ENCODE assay signal across 11 mouse cellular contexts in the genomic region with DNA sequence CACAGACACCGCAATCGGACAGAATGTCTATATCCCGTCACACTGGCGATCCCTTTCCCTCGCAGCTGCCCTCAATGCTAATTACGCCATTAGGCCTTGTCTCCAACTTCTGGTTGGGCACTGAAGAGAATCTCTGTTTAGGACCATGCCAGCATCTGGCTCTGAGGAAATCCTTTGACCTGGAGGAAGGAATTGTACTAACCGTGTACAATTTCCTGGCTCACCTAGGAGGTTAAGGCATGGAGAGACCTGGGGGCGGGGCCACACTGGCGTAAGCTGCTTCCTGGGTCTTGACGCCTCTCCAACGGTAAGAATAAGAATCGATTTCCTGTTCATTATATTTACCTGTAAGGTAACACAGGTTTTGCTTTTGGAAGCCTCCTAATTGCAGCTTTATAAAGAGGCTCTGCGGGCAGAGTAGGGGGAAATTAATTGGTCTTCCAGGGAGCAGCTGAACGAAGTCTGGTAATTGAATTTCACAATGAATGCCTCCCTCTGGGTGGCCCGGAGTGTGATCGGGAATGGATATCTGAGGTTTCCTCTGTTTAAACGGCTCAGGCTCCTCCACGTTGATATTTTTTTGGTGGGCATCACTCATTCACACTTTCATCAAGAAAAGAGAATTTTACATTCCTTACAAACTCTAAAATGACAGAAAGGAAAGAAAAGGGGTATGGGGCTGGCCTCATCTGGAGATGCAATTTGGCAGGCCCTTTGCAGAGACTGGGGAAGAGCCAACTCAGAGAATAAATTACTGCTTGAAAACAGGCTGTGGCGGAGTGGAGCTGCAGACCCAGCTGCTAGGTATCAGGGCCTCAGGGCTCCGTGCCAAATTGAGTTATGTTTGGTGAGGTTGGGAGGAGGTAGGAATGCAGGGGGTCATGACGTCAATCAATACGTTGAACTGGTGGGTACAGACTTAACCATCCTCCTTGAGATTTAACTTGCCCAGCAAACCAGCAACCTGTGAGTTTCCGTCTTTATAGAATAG. TPM values are rescaled to one million over a fixed set of nuclear protein-coding genes. Genes with fewer than 3 reads are reported as not detected.
A peak's percentile ranks its signal among the peaks of the same experiment; 100 is the strongest.
DNase-seq lines count a peak whose midpoint lies in the region; ATAC-seq lines count a peak whose summit lies in the region.
"Had no signal": no experiment of that assay in that cellular context is flagged by ENCODE, and none has a peak within 500 bp of the region (broad histone marks: within the 10 kb centered on the region; RNA-seq: fewer than 3 reads in every experiment).

No protein-coding gene starts in this region.

- no peak overlapping the region for H3K9ac ChIP-seq in hindbrain, embryonic 15.5 days
- no peak overlapping the region for H3K9ac ChIP-seq in stomach, embryonic 16.5 days (ENCODE audit: low read length)

- peak; percentile 84 for ATAC-seq in hindbrain, embryonic 15.5 days (ENCODE audit: low FRiP score, low read depth)
- ATAC-seq in stomach, embryonic 16.5 days (ENCODE audit: insufficient read depth, low FRiP score): peak; percentile 62; the same call in 1 of the 2 replicates

- peak; percentile 22 for DNase-seq in heart, postnatal 4 days
- no peak for DNase-seq in heart, postnatal 36 days
- peak; percentile 38 for DNase-seq in right cerebral cortex, postnatal 14 days
- no peak for DNase-seq in right cerebral cortex, postnatal 36 days (ENCODE audit: low spot score in 2 of 2)
- no peak for DNase-seq in heart, postnatal 10 days
- no peak for DNase-seq in cerebellum, postnatal 36 days
- DNase-seq: thymus, postnatal 25 days had no signal

- 34% methylated on average over 23 of the region's 23 CpGs for WGBS in hindbrain, embryonic 15.5 days
- 53% methylated on average over 23 of the region's 23 CpGs for WGBS in stomach, embryonic 16.5 days

- H3K9me3 ChIP-seq in hindbrain, embryonic 15.5 days: no peaks in the 10 kb centered on the region
- H3K9me3 ChIP-seq in stomach, embryonic 16.5 days (replicated peaks; ENCODE audit: control insufficient read depth, low read length): no peaks in the 10 kb centered on the region

- peak overlapping the region; percentile 26 for H3K4me2 ChIP-seq in hindbrain, embryonic 15.5 days
- peak overlapping the region; percentile 5; the same call in 1 of the 2 replicates for H3K4me2 ChIP-seq in stomach, embryonic 16.5 days (ENCODE audit: low read depth, low read length)

- H3K4me3 ChIP-seq in hindbrain, embryonic 15.5 days: no peak overlapping the region
- no peak overlapping the region for H3K4me3 ChIP-seq in stomach, embryonic 16.5 days (replicated peaks; ENCODE audit: low read length)
- H3K4me3 ChIP-seq: erythroblast, embryonic 14.5 days had no signal

- H3K36me3 ChIP-seq in hindbrain, embryonic 15.5 days: no peaks in the 10 kb centered on the region
- H3K36me3 ChIP-seq in stomach, embryonic 16.5 days (ENCODE audit: control insufficient read depth, insufficient read depth, low read length): no peaks in the 10 kb centered on the region

- intact Hi-C loops in heart, postnatal 36 days (cut with DNase I): no loop called here
- intact Hi-C loops in heart, postnatal 10 days (cut with DNase I): no loop called here

- H3K27me3 ChIP-seq in hindbrain, embryonic 15.5 days: no peaks in the 10 kb centered on the region
- no peaks in the 10 kb centered on the region for H3K27me3 ChIP-seq in stomach, embryonic 16.5 days (ENCODE audit: control insufficient read depth, insufficient read depth, low read length)

- peak overlapping the region; percentile 72 for H3K27ac ChIP-seq in hindbrain, embryonic 15.5 days (replicated peaks)
- 0 out of 2 replicates have a peak overlapping the region, but pooled peaks have one; percentile 6 for H3K27ac ChIP-seq in stomach, embryonic 16.5 days (ENCODE audit: low read length)

- peaks cover 17% of the 10 kb centered on the region for H3K4me1 ChIP-seq in hindbrain, embryonic 15.5 days (replicated peaks)
- peaks cover 5% of the 10 kb centered on the region for H3K4me1 ChIP-seq in stomach, embryonic 16.5 days (ENCODE audit: control insufficient read depth, insufficient read depth, low read length)

RNA-seq across cellular contexts. Expression of a gene that starts 20.5 kb away (rescaled TPM):
- not detected for total RNA-seq in heart, postnatal 4 days (2021)
- total RNA-seq in heart, postnatal 36 days (2021): not detected
- not detected in 2 replicates for polyA plus RNA-seq in hindbrain, embryonic 15.5 days (2015; fragmentation: Nextera tagmentation; extraction: Ambion mirVana)
- polyA plus RNA-seq in stomach, embryonic 16.5 days (2015; fragmentation: Nextera tagmentation; extraction: Ambion mirVana): not detected in 2 replicates
- not detected for total RNA-seq in heart, postnatal 10 days (2021)
- total RNA-seq: liver, adult 2 months had no signal
- polyA plus RNA-seq: erythroblast, embryonic 14.5 days; liver, adult 2 months had no signal

RNA-seq across cellular contexts. Expression of a gene that starts 41.6 kb away (rescaled TPM):
- 100 to 1,000 TPM; 212 to 222 TPM for total RNA-seq in heart, postnatal 4 days (2021)
- 100 to 1,000 TPM in 1 of 2 experiments, 10 to 100 TPM in 1; 99.3 to 104 TPM for total RNA-seq in heart, postnatal 36 days (2021)
- 26.9 and 29.4 TPM in 2 replicates for polyA plus RNA-seq in hindbrain, embryonic 15.5 days (2015; fragmentation: Nextera tagmentation; extraction: Ambion mirVana)
- polyA plus RNA-seq in stomach, embryonic 16.5 days (2015; fragmentation: Nextera tagmentation; extraction: Ambion mirVana): 36.8 and 39.4 TPM in 2 replicates
- total RNA-seq in heart, postnatal 10 days (2021): 100 to 1,000 TPM; 162 to 171 TPM

RNA-seq across cellular contexts. Expression of a gene that starts 41.9 kb away (rescaled TPM):
- not detected for total RNA-seq in heart, postnatal 4 days (2021)
- total RNA-seq in heart, postnatal 36 days (2021): not detected
- 0.99 and 1.2 TPM in 2 replicates for polyA plus RNA-seq in hindbrain, embryonic 15.5 days (2015; fragmentation: Nextera tagmentation; extraction: Ambion mirVana)
- 0.41 and 1.0 TPM in 2 replicates for polyA plus RNA-seq in stomach, embryonic 16.5 days (2015; fragmentation: Nextera tagmentation; extraction: Ambion mirVana)
- not detected for total RNA-seq in heart, postnatal 10 days (2021)
- total RNA-seq: liver, adult 2 months had no signal
- polyA plus RNA-seq: erythroblast, embryonic 14.5 days; liver, adult 2 months had no signal

Comparison
In these comparisons a context has a peak if more than half of its experiments do, and no peak if none do; other contexts are left out.
1. DNase-seq: peak in heart, postnatal 4 days (single experiment) and right cerebral cortex, postnatal 14 days (single experiment); none in heart, postnatal 36 days (0 of 2), right cerebral cortex, postnatal 36 days (0 of 2), heart, postnatal 10 days (0 of 2) and cerebellum, postnatal 36 days (0 of 2).